Mouse (Mus musculus) olfactory bulb, adult 2 months (tissue): ENCODE results near the gene Dusp28. TPM values are rescaled to one million over a fixed set of nuclear protein-coding genes. Genes with fewer than 3 reads are reported as not detected.

Experiments used
- H3K27ac ChIP-seq: fragments of 200-500 bp; 2 replicates; pipeline ENCODE4 v1.5.1; 2012; ENCODE audit warnings: low read depth, low read length; ENCODE audit not compliant: insufficient read depth
- H3K4me1 ChIP-seq: fragments of 200-500 bp; 2 replicates; pipeline ENCODE4 v1.6.1; 2012; ENCODE audit warnings: low read length; ENCODE audit not compliant: control insufficient read depth, insufficient read depth
- H3K4me3 ChIP-seq: fragments of 200-500 bp; 2 replicates; pipeline ENCODE4 v1.5.1; 2012; ENCODE audit warnings: mild to moderate bottlenecking, low read depth, low read length, moderate library complexity; ENCODE audit not compliant: insufficient read depth
- CTCF ChIP-seq: fragments of 200-500 bp; IDR thresholded peaks from 2 replicates; pipeline ENCODE4 v1.5.1; 2012; ENCODE audit warnings: low read depth, mild to moderate bottlenecking, low read length, moderate library complexity; ENCODE audit not compliant: insufficient read depth
- POLR2A ChIP-seq: fragments of 200-500 bp; IDR thresholded peaks from 2 replicates; pipeline ENCODE4 v1.6.1; 2012; ENCODE audit warnings: mild to moderate bottlenecking, low read depth, low read length, moderate library complexity; ENCODE audit not compliant: insufficient read depth
- WGBS: fragments of 180-500 bp; shearing (Covaris S2); methylation state at CpG from one replicate; pipeline ENCODE4 v1.1.7; 2018; 5-methylcytosine and 5-hydroxymethylcytosine counted together
- polyA plus RNA-seq: library from polyadenylated mRNA; stranded (reverse); fragments of >200 nt; gene quantifications from 2 replicates; pipeline ENCODE4 v1.2.4, GENCODE M21; 2012; ENCODE audit warnings: low replicate concordance; ENCODE audit not compliant: missing spikeins, insufficient read depth, insufficient read length

The Dusp28 gene
- polyA plus RNA-seq, 1 experiment: not detected

DNA sequence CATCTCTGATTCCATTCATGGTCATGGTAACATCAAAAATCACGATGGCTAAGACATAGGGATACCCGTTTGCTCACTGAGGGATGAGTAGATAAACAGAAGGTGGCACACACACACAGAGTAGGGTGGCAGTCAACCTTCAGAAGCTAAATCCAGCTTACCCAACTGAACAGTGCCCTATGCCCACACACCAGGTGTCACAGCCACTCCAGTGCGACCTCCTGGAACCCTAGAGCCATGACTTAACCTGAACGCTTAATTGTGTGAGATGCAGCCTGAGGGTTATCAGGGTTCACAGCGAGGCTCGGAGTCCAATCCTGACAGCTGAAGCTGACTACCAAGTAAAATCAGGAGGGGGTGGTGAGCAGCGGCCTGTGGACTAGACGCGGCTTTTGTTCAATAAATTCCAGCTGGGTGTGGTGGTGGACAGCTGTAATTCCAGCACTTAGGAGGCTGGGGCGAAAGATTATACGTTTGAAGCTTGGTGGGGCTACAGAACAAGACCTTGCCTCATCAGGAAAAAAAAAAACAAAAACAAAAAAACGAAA, 29.3 kb upstream of the Dusp28 start:
- no peak for TF ChIP-seq CTCF
- TF ChIP-seq POLR2A: no peak
- Histone ChIP-seq H3K27ac (no peak overlapping the region), H3K4me3 (no peak overlapping the region), H3K4me1 (0 out of 2 replicates have a peak, but pooled peaks cover 6% of the 10 kb centered on the region)
- WGBS: 72% methylated on average over 12 of the region's 12 CpGs

DNA sequence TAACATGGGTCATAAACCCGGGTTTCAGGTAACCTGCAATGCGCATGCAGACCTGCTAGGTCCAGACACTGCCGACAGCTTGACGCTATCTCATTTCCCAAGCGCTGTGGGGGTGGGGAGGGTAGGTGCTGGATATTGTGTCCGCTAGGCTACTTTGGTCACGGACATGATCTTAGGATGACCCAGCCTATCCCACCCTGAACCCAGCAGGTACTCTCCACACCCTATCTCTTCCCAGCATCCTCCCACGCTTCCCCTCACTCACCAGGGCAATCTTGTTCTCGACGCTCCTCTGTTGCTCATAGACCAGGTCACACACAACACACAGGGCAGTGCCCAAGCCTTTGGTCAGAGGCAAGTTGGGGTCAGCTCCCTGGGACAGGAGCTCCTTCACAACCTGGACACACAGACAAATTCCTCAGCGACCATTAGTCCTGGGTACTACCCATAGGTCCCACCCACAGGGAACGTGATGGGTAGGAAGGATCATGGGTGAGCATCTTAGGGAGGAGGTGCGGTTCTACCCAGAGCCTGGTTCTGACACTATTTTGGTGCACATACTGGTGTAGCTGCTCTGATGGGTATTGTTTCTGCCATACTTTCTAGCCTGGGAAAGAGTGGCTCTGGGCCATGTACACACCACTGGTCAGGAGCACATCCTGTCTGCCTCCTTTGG, 28.6 kb upstream of the Dusp28 start:
- no peak overlapping the region for H3K27ac ChIP-seq
- TF ChIP-seq POLR2A: no peak
- TF ChIP-seq CTCF: no peak
- WGBS: 91% methylated on average over 13 of the region's 13 CpGs
- no peak overlapping the region for H3K4me3 ChIP-seq
- H3K4me1 ChIP-seq: 0 out of 2 replicates have a peak, but pooled peaks cover 6% of the 10 kb centered on the region

DNA sequence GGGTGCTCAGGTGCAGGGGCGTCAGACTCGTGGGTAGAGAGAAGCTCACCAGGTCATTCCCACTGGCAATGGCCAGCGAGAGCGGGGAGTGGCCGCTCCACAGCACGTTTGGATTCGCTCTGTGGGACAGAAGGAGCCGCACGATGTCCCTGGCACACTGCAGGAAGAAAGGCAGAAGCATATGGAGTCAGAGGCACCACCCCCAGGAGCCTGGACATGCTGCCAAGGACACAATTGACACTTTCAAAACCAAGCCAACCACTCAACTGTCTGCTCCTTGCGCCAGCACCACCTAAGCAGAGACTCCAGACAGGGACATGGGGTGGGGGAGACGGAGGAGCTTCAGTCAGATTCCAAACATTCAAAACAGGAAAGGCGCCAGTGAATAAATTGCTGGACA, 27.5 kb upstream of the Dusp28 start:
- 82% methylated on average over 12 of the region's 12 CpGs for WGBS
- TF ChIP-seq CTCF (no peak), POLR2A (no peak)
- H3K4me1 ChIP-seq: 0 out of 2 replicates have a peak, but pooled peaks cover 6% of the 10 kb centered on the region
- H3K27ac ChIP-seq: no peak overlapping the region
- H3K4me3 ChIP-seq: no peak overlapping the region

DNA sequence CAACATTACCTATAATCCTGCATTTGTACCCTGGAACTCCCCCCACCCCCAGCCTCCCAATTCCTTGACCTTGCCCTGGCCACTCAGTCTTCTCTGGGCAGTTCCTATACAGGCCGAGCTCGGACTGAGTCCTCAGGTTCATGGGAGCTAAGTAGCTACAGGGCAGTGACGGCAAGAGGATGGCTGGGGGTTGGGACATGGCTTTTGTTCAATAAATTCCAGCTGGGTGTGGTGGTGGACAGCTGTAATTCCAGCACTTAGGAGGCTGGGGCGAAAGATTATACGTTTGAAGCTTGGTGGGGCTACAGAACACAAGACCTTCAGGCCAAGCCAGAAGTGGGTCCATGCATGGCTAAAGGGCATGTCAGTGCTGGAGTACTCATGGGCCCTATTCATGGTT, 26.7 kb upstream of the Dusp28 start:
- TF ChIP-seq CTCF (no peak), POLR2A (no peak)
- H3K4me3 ChIP-seq: no peak overlapping the region
- H3K4me1 ChIP-seq: 0 out of 2 replicates have a peak, but pooled peaks cover 6% of the 10 kb centered on the region
- no peak overlapping the region for H3K27ac ChIP-seq
- 88% methylated on average over 5 of the region's 5 CpGs for WGBS

DNA sequence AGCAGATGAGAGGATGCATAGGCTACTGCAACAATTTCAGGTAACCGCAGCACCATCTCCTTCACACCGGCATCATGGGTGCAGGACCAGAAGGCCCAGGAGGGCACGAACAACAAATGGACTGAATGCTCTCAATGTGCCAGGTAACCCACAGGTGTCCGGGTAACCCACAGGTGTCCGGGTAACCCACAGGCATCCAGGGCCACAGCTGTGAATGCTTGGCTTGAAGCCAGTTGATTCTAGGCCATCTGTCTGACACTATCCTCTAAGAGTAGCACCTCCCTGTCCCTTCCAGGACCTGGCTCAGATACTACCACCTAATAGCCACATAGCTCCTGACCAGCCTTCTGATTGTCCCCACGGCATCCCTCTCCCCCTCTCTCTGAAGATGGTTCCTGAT, 24.8 kb upstream of the Dusp28 start:
- TF ChIP-seq POLR2A (no peak), CTCF (no peak)
- Histone ChIP-seq H3K4me1 (no peaks in the 10 kb centered on the region), H3K27ac (no peak overlapping the region), H3K4me3 (no peak overlapping the region)
- 90% methylated on average over 6 of the region's 6 CpGs for WGBS

DNA sequence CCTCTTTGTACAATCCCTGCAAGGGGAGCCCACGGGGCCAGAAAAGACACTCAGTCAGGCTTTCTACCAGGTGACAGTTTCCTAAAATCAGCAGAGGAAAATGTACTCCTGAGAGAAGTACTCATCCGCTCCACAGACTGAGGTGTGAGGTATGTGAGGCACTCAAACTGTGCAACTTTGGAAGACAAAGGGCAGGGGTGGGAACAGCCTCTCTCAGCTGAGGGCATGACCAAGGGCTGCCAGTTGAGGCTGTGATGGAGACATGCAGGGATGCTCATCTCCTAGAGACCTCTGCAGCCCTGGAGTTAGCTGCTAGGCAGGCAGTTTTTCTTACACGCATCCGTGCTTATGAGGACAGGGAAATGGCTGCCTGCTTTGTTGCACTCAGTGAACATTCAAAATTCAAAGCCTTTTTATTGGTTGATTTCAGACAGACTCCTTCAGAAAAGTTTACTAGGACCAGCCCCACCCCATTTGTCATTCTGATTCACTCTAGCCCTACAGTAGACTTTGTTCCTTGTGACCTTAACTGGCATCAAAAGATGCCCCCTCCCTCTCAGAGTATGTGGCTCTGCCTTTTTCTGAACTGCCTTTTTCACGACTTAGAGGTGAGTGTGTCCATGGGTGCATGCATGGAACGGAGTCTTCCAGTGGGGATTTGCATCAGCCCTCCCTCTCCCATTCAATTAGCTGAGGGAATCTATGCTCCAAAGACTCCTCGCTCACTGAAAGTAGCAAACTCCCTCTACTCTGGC, 17.7 kb upstream of the Dusp28 start:
- Histone ChIP-seq H3K4me3 (no peak overlapping the region), H3K4me1 (no peaks in the 10 kb centered on the region), H3K27ac (no peak overlapping the region)
- no peak for TF ChIP-seq POLR2A
- TF ChIP-seq CTCF: no peak
- WGBS: 72% methylated on average over 7 of the region's 7 CpGs

DNA sequence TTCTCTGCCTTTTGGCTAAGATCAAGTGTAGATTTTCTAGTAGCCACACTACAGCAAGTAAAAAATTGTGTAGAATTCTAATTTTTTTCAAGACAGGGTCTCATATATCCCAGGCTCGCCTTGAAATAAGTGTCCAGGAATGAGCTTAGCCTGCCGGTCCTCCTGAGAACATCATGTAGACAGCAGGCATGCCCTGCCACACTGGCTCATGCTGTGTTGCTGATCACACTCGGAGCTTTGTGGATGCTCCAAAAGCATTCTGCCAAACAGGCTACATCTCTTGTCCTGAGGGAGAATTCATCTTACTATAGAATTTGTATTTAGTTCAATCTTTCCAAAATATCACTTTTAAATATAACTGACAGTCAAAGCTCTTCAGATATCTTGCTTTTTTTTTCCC, 14.0 kb upstream of the Dusp28 start:
- no peak overlapping the region for H3K27ac ChIP-seq
- TF ChIP-seq POLR2A (no peak), CTCF (no peak)
- H3K4me1 ChIP-seq: no peaks in the 10 kb centered on the region
- no peak overlapping the region for H3K4me3 ChIP-seq
- 67% methylated on average over 3 of the region's 3 CpGs for WGBS

DNA sequence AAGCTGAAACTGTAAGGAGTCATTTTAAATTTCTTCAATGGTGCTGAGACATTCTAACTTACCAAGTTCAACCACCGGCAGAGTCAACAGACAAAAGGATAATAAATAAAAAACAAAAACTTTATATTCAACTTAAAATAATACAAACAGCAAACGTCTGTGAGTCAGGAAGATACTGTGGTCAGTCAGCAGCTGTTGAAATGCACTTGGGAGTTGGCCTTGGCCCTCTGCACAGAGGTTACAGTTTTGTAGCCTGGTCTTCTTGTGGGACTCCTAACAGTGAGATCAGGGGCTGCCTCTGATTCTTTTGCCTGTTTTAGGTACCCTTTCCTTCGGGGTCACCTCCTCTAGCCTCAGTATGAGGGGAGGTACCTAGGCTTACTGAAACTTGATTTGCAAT, 12.9 kb upstream of the Dusp28 start:
- no peaks in the 10 kb centered on the region for H3K4me1 ChIP-seq
- no peak overlapping the region for H3K27ac ChIP-seq
- 76% methylated on average over 3 of the region's 3 CpGs for WGBS
- H3K4me3 ChIP-seq: no peak overlapping the region
- no peak for TF ChIP-seq POLR2A
- TF ChIP-seq CTCF: no peak

DNA sequence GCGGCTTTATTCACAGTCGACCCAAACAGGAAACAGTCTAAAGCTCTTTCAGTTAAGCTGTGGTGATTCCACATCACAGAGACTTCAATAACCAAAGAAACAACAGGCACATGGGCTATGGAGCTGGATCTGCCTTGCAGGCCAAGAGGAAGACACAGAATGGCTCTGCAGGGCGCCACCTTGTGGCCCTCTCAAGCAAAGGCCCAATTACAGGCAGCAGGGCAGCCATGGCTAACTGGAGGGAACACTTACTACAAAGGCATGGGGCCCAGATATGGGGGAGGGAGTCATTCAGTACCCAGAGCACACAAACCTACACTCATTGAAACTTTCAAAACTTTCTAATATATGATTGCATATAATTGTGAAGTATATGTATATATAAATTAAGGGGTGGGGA, 11.7 kb upstream of the Dusp28 start:
- Histone ChIP-seq H3K4me3 (no peak overlapping the region), H3K27ac (no peak overlapping the region), H3K4me1 (no peaks in the 10 kb centered on the region)
- TF ChIP-seq POLR2A (no peak), CTCF (peak; percentile 73)
- WGBS: 15% methylated on average over 3 of the region's 3 CpGs
